In the genomic region with DNA sequence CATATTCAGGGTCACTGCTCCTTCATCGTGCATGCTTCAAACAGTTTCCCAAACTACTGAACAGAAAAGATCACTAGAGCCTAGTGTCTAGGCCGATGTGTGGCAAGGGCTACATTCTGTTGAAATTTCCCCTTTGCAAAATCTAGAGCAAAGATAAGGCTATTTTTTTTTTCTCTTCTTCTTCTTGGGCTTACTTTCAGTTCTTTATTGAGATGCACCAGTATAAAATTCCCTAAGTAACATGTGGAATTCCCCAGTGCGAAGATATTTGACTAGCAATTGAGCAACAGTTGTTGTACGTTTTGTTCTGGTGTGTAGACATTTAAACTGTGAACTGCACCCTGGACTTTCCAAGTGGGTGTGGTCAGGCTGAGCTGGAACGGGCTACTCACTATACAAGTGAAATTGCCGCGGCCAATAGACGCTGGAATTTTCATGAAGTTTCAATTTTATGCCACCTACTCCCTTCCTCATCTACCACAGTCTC, we compare ENCODE assay signal across 8 mouse cellular contexts. TPM values are rescaled to one million over a fixed set of nuclear protein-coding genes. Genes with fewer than 3 reads are reported as not detected.
DNase-seq lines count a peak whose midpoint lies in the region; ATAC-seq and TF ChIP-seq lines count a peak whose summit lies in the region.

No protein-coding gene starts in this region.

- no peak for TF ChIP-seq POLR2A in thymus, adult 2 months (IDR thresholded peaks at IDR 0.05; ENCODE audit: control insufficient read depth, extremely low read depth, insufficient read depth, low read length, poor library complexity)

- WGBS in thymus, adult 2 months, result 69% methylated on average over 8 of the region's 8 CpGs
- 51% methylated on average over 8 of the region's 8 CpGs for WGBS in liver, embryonic 15.5 days (ENCODE audit: insufficient replicate concordance)
- WGBS in stomach, embryonic 16.5 days, result 45% methylated on average over 8 of the region's 8 CpGs
- WGBS in midbrain, embryonic 11.5 days, result 76% methylated on average over 8 of the region's 8 CpGs

- ATAC-seq in liver, embryonic 15.5 days (ENCODE audit: insufficient read depth), result peak; percentile 63
- no peak for ATAC-seq in stomach, embryonic 16.5 days (ENCODE audit: insufficient read depth, low FRiP score)
- no peak for ATAC-seq in midbrain, embryonic 11.5 days (ENCODE audit: low FRiP score)

- peak overlapping the region; percentile 10; the same call in 1 of the 2 replicates for H3K27ac ChIP-seq in thymus, adult 2 months (ENCODE audit: control insufficient read depth, insufficient read depth, low read length)
- peak overlapping the region; percentile 53; the same call in 1 of the 2 replicates for H3K27ac ChIP-seq in liver, embryonic 15.5 days (replicated peaks)
- no peak overlapping the region for H3K27ac ChIP-seq in stomach, embryonic 16.5 days (ENCODE audit: low read length)
- no peak overlapping the region for H3K27ac ChIP-seq in midbrain, embryonic 11.5 days (ENCODE audit: low read depth, low read length)

- no peak for TF ChIP-seq CTCF in thymus, adult 2 months (IDR thresholded peaks at IDR 0.05; ENCODE audit: borderline replicate concordance, control insufficient read depth, extremely low read depth, insufficient read depth, low read length, poor library complexity)

- H3K27me3 ChIP-seq in thymus, adult 2 months (ENCODE audit: control insufficient read depth, insufficient read depth, low read length), result no peaks in the 10 kb centered on the region
- H3K27me3 ChIP-seq in liver, embryonic 15.5 days, result no peaks in the 10 kb centered on the region; the same call in 1 of the 2 replicates
- H3K27me3 ChIP-seq in stomach, embryonic 16.5 days (ENCODE audit: control insufficient read depth, insufficient read depth, low read length), result no peaks in the 10 kb centered on the region
- no peaks in the 10 kb centered on the region for H3K27me3 ChIP-seq in midbrain, embryonic 11.5 days (ENCODE audit: control insufficient read depth, insufficient read depth, low read length)

- DNase-seq in thymus, adult 2 months, result no peak
- no peak for DNase-seq in thymus, postnatal 25 days
- peak; percentile 80 for DNase-seq in heart, adult 8-10 months (ENCODE audit: low spot score)
- DNase-seq in layer of hippocampus, adult 9-11 months, result no peak
- DNase-seq in midbrain, embryonic 11.5 days (ENCODE audit: low spot score, missing footprints), result no peak
- DNase-seq in Muller cell, postnatal 12 days (ENCODE audit: inconsistent ontology term), result no peak

- H3K4me3 ChIP-seq in thymus, adult 2 months (ENCODE audit: control insufficient read depth, insufficient read depth, low read length), result no peak overlapping the region
- 0 out of 2 replicates have a peak overlapping the region, but pooled peaks have one; percentile 12 for H3K4me3 ChIP-seq in liver, embryonic 15.5 days (replicated peaks)
- no peak overlapping the region for H3K4me3 ChIP-seq in stomach, embryonic 16.5 days (replicated peaks; ENCODE audit: low read length)
- H3K4me3 ChIP-seq in midbrain, embryonic 11.5 days (ENCODE audit: low read depth, low read length), result no peak overlapping the region

- H3K9me3 ChIP-seq in liver, embryonic 15.5 days (replicated peaks), result no peaks in the 10 kb centered on the region
- no peaks in the 10 kb centered on the region for H3K9me3 ChIP-seq in stomach, embryonic 16.5 days (replicated peaks; ENCODE audit: control insufficient read depth, low read length)
- no peaks in the 10 kb centered on the region for H3K9me3 ChIP-seq in midbrain, embryonic 11.5 days (ENCODE audit: control insufficient read depth, low read length)

- H3K4me2 ChIP-seq in liver, embryonic 15.5 days, result peak overlapping the region; percentile 36
- H3K4me2 ChIP-seq in stomach, embryonic 16.5 days (ENCODE audit: low read depth, low read length), result peak overlapping the region; percentile 28; the same call in 1 of the 2 replicates
- no peak overlapping the region for H3K4me2 ChIP-seq in midbrain, embryonic 11.5 days

- no peak overlapping the region for H3K9ac ChIP-seq in liver, embryonic 15.5 days
- no peak overlapping the region for H3K9ac ChIP-seq in stomach, embryonic 16.5 days (ENCODE audit: low read length)
- no peak overlapping the region for H3K9ac ChIP-seq in midbrain, embryonic 11.5 days (ENCODE audit: low read length)

- peaks cover 7% of the 10 kb centered on the region for H3K4me1 ChIP-seq in thymus, adult 2 months (replicated peaks; ENCODE audit: control insufficient read depth, insufficient read depth, low read length)
- peaks cover 15% of the 10 kb centered on the region; the same call in 1 of the 2 replicates for H3K4me1 ChIP-seq in liver, embryonic 15.5 days (replicated peaks)
- 0 out of 2 replicates have a peak, but pooled peaks cover 7% of the 10 kb centered on the region for H3K4me1 ChIP-seq in stomach, embryonic 16.5 days (ENCODE audit: control insufficient read depth, insufficient read depth, low read length)
- H3K4me1 ChIP-seq in midbrain, embryonic 11.5 days (ENCODE audit: control insufficient read depth, insufficient read depth, low read length), result peaks cover 2% of the 10 kb centered on the region; the same call in 1 of the 2 replicates

- H3K36me3 ChIP-seq in thymus, adult 2 months (ENCODE audit: control insufficient read depth, insufficient read depth, low read length), result peaks cover 64% of the 10 kb centered on the region
- H3K36me3 ChIP-seq in liver, embryonic 15.5 days (replicated peaks), result peaks cover 25% of the 10 kb centered on the region
- H3K36me3 ChIP-seq in stomach, embryonic 16.5 days (ENCODE audit: control insufficient read depth, insufficient read depth, low read length), result no peaks in the 10 kb centered on the region
- H3K36me3 ChIP-seq in midbrain, embryonic 11.5 days (ENCODE audit: control insufficient read depth, insufficient read depth, low read length), result no peaks in the 10 kb centered on the region

RNA-seq across cellular contexts. Expression of a gene that starts 6.2 kb away (rescaled TPM):
- polyA plus RNA-seq in thymus, adult 2 months (2012; rRNA removed), result 41.0 and 41.8 TPM in 2 replicates
- 1 to 10 TPM; 1.7 to 3.8 (median 2.3) TPM for total RNA-seq in heart, adult 8-10 months (2022)
- 1.3 and 1.5 TPM in 2 replicates for polyA plus RNA-seq in liver, embryonic 15.5 days (2015; fragmentation: Nextera tagmentation; extraction: Ambion mirVana)
- 2.5 and 3.1 TPM in 2 replicates for polyA plus RNA-seq in stomach, embryonic 16.5 days (2015; fragmentation: Nextera tagmentation; extraction: Ambion mirVana)
- polyA plus RNA-seq in midbrain, embryonic 11.5 days (2014; fragmentation: Nextera tagmentation; extraction: Ambion mirVana), result 1.2 and 1.4 TPM in 2 replicates

Comparison
In these comparisons a context has a peak if more than half of its experiments do, and no peak if none do; other contexts are left out.
1. H3K27ac ChIP-seq: peak in thymus, adult 2 months (single experiment) and liver, embryonic 15.5 days (single experiment); none in stomach, embryonic 16.5 days (single experiment) and midbrain, embryonic 11.5 days (single experiment).
2. RNA of a gene that starts 6.2 kb away (polyA plus RNA-seq): 41.0 to 41.8 TPM in thymus, adult 2 months; 2.5 to 3.1 TPM in stomach, embryonic 16.5 days, 1.3 to 1.5 TPM in liver, embryonic 15.5 days and 1.2 to 1.4 TPM in midbrain, embryonic 11.5 days; every median in the first group is over 10 times any median in the second.